Mouse (Mus musculus): ENCODE results near the gene Fam196b. TPM values are rescaled to one million over a fixed set of nuclear protein-coding genes. Genes with fewer than 3 reads are reported as not detected.

Gene Fam196b
- not detected for total RNA-seq (2021)

DNA sequence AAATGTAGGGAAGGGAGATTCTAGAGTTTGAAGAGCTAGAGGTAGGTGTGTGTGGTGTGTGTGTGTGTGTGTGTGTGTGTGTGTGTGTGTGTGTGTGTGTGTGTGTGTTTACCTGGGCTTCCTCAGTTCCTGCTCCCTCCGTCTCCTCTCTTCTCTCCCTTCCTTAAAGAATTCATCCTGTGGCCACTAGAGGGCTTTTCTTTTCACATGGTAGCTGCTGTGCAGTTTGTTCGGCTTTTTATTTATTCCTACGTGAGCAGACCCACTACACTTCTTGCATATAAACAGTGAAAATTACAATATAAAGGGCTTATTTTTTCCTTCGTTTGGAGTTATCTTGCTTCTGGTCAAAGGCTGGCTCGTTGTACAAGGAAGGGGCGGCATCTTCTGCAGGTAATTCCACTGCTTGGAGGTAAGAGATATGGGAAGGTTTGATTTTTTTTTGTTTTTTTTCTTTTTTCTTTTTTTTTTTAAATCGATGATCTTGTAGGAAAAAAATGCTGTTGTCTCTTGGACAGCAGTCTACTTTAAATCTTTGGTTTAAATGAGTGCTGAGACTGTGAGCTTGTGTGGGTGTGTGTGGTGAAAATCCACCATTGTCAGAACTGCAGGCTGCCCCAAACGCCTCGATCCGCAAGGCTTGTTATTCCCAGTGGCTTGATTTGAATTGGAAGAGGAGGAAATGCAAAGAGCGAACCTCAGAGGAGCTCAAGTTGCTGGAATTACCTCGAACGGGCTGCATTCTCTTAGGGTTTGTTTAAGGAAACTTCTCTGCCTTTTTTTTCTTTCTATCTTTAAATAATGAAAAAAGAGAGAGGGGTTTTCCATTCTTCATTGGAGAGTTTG, at the start of gene Fam196b:
Gene Fam196b, plus strand, starts transcription at position 289 of the 846 bp plus-strand sequence.
- DNase-seq (ENCODE audit: low spot score), result no peak
- intact Hi-C loops (cut with DNase I), result no loop called here

DNA sequence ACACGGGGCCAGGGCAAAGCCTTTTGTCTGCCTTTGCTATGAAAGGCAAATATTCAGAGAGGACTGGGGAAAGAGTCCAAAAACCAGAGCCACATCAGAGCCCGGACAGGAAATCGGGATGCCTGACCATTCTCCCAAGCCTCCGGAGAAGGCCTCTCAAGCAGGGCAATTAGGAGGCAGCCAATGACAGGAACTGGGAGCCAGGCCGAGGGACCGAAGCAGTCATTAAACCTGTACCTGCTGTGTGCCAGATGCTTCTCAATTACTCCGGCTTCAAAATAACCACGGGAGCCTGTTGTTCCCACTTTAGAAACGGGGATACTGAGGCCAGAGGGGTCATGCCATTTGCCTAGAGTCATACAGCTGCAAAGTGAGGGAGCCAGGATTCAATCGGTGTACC, 42.6 kb upstream of the Fam196b start:
- no peak for DNase-seq (ENCODE audit: low spot score)
- intact Hi-C loops (cut with DNase I), result no loop called here

DNA sequence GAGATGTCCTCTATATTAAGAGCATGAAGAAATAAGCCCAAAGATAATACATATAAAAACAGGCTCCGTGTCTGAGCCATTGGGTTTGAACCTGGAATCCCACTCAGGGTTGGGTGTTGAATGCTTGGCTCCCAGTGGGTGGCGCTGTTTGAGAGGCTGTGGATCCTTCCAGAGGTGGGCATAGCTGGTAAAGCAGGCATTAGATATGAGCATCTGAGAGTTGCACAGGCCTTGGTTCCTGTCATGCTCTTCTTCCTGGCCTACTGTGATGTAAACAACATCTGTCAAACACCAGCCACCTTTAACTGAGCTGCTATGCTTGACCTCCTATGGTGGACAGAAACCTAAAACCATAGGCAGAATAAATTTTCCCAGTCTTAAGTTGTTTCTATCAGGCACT, 38.7 kb upstream of the Fam196b start:
- intact Hi-C loops (cut with DNase I), result no loop called here
- no peak for DNase-seq (ENCODE audit: low spot score)

DNA sequence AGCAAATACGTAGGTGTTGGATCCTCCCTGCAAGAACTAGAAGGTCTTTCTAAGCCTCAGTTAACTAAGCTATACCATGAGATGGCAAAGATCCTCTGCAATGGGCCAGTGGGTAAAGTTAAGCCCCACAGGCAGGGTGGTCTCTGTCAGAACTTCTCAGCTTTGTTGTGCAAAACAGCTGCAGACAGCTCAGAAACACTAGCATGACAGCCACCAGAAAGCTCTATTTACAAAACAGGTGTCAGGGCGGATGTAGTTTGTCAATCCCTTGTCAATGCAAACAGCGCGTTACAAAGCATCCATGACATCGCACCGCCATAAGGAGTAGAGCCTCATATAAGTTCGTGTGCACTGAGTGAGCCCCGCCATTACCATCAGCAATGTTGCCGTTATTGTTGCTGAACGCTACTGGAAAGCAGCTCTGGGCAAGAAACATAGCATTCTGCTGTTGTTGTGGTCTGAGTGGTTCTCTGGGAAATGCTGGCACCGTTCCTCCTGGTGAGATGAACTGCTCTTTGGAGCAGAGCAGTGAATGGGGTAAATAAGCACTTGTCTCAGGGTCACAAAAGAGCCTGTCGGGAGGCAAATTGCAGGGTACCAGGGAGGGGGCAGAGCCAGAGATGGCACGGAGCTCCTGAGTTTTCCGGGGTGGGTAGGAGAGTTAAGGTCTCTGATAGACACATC, 38.1 kb upstream of the Fam196b start:
- intact Hi-C loops (cut with DNase I), result no loop called here
- DNase-seq (ENCODE audit: low spot score), result no peak

DNA sequence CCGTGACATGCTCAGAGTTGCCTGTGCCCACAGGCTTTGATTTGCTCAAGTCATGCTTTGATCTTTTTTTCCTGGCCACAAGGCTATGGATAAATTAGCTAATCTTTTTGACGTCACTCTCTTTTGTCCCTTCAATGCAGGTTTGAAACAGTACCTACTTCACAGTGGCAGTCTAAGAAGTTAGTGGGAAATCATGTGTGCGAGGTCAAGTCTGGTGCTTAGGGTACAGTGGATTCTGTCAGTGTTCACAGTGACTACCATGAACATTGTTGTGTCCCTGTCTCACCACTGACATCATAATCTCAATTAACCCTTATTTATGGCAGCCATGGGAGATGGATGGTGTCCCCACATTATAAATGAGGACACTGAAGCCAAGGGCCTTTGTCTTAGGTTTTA, 37.6 kb upstream of the Fam196b start:
- DNase-seq (ENCODE audit: low spot score), result no peak
- intact Hi-C loops (cut with DNase I), result no loop called here

DNA sequence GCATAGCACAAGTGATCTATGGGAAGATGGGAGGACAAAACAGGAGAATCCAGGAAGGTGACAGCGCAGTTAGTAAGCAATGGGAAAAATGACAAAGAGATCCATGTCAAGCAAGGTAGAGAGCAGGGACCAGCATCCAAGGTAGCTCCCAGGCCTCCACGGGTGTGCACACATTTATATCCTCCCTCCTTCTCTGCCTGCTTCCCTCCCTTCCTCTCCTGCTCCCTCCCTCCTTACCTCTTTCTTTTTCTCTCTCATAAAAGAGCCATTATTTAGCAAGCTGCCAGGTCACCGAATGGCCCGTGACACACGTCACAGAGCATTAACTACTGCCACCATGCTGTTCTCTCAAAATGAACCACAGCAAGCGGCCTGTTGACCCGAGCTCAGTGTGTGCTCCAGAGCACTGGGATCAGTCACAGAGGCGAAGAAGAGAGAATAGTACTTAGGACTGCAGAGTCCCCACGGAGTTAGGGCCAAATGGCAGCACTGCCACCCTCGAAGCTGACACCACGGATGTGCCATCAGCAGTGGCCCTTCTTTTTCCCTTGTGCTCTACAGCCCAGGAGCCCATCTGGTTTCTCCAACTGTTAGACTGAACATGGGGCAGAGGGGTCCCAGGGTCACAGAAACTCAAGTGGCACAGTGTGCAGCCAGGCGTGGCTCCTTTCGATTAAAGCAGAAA, 30.4 kb upstream of the Fam196b start:
- intact Hi-C loops (cut with DNase I), result no loop called here
- no peak for DNase-seq (ENCODE audit: low spot score)

DNA sequence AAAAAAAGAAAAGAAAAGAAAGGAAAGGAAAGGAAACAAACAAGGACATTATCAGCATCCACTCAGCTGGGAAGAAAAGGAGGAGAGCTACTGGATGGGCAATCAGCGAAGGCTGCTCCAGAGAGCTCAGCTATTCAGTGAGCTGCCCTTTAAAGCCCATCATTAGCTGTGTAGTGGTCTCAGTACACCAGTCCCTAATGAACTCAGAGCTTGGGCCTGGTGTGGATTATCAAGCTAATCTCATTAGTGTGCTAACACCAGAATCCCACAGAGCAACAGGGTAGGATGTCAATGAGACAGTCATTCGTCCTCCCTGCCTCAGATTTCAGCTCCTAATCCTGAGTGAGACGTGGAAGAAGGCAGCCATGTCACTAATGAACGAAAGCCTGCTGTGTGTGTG, 24.4 kb upstream of the Fam196b start:
- intact Hi-C loops (cut with DNase I), result no loop called here
- DNase-seq (ENCODE audit: low spot score), result no peak

DNA sequence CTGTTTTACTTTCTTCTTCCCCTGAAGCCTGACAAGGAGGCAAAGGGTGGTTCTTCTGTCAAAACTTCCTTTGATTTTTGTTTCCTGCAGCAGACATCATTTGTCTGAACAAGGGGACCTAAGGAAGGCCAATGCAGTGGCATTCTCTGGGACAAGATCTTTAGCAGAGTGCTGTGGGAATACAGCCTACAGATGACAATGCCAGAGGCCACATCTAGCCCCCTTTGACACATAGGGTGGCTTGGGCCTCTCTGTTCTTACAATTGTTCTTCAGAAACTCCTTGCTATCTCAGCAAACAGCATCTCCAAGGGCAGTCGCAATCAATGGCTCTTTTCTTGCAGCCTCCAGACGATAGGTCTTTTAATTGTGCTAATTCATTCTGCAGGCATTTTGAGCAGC, 23.9 kb upstream of the Fam196b start:
- DNase-seq (ENCODE audit: low spot score), result no peak
- intact Hi-C loops (cut with DNase I), result no loop called here

DNA sequence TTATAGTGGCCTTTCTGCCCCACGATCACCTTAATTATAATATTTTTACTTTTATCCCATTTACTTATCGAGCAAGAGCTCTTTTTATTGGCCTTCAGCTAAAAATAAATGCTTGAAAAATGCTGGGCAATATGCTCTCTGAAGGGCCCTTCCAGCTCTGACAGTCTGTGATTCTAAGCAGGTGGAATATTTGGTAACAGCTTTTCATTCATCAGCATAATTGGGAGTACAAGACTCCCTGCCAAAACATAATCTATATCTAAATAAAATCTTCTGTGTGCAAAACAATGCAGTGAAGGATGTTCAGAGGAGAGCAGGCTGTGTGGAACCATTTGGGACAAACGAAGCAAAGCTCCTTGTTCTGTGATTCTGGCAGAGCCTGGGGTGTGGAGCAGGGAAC, 23.3 kb upstream of the Fam196b start:
- intact Hi-C loops (cut with DNase I), result no loop called here
- DNase-seq (ENCODE audit: low spot score), result no peak

DNA sequence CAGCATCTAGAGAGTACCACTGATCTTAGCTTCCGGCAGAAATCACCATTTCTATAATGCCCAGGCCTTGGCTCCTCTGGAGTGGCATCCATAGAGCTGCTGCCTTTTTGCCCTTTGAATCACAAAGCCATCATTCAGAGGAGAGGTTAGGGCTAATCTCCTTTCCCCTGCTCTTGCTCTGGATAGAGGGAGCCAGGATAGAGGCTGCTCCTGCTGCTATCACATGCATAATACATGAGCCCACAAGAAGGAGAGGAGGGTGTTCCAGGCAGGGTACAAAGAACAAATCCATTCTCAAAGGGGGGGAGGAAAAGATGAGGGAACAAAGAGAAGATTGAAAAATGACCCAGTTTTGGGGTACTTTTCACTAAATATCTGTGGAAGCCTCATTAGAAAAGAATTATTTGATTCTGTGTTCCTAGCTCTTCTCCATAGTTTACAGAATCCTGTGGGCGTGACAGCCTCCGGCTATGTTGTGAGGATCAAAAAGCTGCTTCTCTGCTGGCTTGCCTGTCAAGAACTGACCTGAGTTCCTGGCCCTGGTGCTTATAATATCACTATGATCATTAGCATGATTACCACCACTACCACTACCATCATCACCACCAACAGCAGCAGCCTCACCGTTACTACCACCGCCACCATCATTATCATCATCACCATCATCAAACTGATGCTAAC, 16.8 kb upstream of the Fam196b start:
- no peak for DNase-seq (ENCODE audit: low spot score)
- intact Hi-C loops (cut with DNase I), result no loop called here

DNA sequence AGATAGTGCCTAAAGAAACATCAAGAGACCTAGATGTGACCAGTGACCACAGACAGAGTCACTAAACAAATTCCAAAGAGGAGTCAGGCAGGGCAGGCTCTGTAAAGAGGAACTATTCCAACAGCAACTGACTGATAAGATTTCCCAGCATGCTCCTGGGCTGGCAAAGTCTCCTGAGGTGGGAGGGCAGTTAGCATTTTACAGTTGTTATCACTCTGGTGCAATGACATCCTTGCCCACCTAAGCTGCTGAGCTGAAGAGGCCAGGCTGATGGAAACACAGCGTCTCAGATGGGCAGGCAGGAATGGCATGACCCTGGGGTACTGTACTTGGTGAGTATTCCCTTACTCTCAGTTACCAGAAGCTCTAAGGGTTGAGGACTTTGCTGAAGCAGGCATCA, 15.1 kb upstream of the Fam196b start:
- intact Hi-C loops (cut with DNase I), result no loop called here
- DNase-seq (ENCODE audit: low spot score), result no peak

DNA sequence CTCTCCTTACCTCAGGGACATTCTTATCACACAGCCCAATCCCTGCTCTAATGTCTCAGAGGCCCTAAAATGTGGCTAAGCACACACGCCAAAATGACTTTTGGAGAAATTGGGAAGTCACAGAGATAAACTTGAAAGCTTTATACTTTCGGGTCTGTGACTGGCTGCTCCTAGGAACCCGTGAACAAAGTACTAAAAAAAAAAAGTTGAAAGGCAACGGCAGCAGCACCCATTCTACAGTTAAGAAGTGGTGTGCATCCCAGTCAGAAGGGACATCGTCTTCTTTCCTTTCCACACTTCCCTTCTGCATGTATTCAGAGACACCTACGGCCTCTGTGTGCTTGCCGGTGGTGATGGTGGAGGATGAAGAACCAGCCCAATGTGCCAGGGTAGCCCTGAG, 14.6 kb upstream of the Fam196b start:
- no peak for DNase-seq (ENCODE audit: low spot score)
- intact Hi-C loops (cut with DNase I), result no loop called here

DNA sequence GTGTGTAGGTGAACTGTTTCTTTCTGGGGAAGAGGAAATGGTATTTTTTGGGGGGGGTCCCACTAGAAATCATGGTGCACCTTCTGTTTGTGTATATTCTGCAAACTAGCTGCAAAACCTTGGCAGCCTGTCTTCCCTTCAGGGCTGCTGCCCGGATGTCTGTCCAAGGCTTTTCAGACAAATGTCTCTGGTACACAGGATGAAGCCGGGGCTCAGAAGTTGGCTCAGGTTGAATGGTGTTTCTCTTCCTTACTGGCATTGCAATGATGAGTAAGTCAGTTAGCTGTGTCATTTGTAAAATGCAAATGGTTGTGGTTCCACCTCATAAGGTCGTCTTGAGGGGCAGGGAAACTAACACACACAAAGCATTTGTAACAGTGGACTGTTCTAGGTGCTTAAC, 8.4 kb upstream of the Fam196b start:
- DNase-seq (ENCODE audit: low spot score), result no peak
- intact Hi-C loops (cut with DNase I), result no loop called here

DNA sequence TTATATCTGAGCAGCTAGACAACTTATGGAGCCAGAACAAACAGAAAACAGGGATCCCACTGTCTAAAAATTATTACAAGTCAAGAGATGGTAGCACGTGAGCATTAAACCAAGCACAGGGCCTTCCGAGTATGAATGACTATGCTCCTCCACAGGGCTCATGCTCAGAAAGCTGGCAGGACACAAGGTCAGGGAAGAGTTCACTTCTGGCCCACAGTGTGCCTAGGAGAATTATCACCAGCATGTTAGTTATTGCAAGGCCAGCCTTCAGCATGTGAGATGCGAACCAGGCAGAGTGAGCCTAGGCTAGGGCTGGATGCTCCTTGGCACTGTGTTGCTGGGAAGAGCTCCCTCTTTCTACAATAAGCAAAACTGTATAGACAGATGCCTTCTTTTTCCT, 5.9 kb upstream of the Fam196b start:
- DNase-seq (ENCODE audit: low spot score), result no peak
- intact Hi-C loops (cut with DNase I), result no loop called here

DNA sequence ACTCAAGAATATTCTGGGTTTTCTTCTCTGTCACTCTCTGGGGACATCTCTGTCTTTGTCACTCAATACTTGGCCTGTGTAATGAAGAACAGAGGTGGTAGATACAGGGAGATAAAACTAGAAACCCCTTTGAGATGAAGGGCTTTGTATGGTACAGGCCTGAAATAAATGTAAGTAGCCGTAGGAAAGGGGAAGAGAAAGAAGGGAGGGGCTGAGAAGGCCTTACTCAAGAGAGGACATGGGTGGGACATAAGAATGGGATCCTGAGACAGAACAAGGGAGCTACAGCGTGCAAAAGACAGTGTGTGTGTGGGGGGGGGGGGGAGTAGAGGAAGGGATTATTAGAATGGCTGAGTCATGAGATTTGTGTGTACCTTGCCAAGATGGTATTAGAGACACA, 5.3 kb upstream of the Fam196b start:
- intact Hi-C loops (cut with DNase I), result no loop called here
- no peak for DNase-seq (ENCODE audit: low spot score)

DNA sequence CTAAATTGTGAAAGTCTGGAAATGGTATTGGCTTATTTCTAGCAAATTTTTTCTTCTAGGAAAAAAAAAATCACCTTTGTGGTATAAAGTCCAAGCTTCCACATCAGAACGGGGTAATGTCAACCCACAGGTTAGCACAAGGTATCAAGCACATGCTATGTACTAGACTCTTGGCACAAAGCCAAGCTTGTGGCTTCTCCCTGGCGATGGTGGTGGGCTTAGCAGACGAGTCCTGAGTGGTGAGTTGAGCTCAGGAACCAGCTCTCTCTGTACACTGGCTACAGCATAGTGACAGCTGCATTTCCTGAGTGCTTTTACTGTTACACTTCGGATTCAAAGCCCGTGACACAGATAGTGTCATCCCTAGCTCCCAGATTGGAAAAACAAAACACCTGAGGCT, 2.9 kb upstream of the Fam196b start:
- DNase-seq (ENCODE audit: low spot score), result no peak
- intact Hi-C loops (cut with DNase I), result loop anchor here (2.0 kb wide), 1 partner anchor 503 kb away; no protein-coding TSS in a partner anchor

DNA sequence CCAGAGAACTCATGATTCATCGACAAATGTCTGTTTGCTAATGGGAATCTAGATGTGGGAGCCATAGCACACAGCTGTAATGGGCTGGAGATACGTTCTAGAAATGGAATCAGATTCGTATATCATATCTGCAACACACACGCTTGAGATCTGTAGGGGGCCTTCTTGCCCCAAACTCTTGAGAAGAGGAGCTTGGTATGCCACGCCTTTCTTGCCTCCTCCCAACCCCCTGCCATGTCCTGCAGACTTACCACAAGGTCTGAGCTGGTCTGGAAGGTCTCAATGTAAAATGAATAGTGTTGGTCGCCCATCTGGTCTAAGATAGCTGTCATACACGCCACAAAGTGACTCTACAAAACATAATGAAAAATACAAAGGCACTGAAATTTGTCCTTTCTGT, 2.4 kb upstream of the Fam196b start:
- DNase-seq (ENCODE audit: low spot score), result no peak
- intact Hi-C loops (cut with DNase I), result loop anchor here (2.0 kb wide), 1 partner anchor 503 kb away; no protein-coding TSS in a partner anchor

DNA sequence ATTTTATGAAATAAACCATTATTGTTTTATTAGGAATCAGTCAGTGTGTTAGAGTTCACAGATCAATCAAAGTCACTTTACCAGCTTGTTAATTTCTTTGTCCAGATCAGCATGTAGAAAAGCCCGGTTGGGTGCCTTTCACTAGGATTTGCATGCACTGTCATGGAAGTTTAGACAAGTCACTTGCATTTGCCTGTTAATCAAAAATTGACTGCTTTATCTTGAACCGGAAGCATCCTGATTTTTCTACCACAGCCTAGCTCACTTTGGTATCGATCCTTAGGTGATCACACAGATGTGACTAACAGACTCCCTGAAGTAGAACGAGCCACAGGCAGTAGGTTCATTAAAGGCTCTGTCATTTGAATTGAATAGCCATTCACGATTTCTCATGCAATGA, 761 bp downstream of the Fam196b start:
- intact Hi-C loops (cut with DNase I), result no loop called here
- no peak for DNase-seq (ENCODE audit: low spot score)

DNA sequence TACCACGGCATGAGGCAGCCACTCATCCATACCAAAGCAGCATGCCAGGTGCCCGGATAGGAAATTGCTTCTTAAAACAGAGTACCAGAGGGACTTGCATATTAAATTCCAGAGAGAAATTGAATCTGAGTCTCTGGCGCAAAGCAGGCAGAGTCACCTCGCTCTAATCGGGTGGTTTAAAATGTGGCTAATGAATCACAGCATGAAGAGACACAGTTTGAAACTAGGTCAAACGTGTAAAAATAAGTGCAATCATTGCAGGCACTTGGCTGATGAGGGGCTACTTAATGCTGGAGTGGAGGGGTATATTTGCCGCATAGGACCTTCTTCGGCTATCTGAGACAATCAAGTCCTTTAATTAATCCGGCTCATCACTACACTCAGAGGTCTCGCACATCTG, 1.6 kb downstream of the Fam196b start:
- no peak for DNase-seq (ENCODE audit: low spot score)
- intact Hi-C loops (cut with DNase I), result no loop called here

DNA sequence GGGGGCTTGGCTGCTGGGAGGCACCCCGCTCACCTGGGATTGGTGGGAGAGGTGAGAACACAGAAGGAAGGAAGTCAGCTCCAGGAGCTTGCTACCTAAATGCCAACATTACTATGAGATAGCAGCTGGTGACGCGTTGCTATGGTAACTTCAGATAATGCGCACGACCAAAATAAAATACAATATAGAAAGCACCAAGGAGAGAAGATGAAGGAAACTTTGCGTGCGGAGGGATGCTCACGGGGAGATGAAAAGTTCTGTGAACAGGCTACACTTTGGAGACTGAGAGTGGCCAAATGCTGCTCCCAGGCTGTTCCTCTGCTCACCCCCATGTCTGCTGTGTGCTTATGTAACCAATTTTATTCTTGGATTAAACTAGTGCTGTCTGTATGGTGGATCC, 2.4 kb downstream of the Fam196b start:
- intact Hi-C loops (cut with DNase I), result no loop called here
- DNase-seq (ENCODE audit: low spot score), result no peak

DNA sequence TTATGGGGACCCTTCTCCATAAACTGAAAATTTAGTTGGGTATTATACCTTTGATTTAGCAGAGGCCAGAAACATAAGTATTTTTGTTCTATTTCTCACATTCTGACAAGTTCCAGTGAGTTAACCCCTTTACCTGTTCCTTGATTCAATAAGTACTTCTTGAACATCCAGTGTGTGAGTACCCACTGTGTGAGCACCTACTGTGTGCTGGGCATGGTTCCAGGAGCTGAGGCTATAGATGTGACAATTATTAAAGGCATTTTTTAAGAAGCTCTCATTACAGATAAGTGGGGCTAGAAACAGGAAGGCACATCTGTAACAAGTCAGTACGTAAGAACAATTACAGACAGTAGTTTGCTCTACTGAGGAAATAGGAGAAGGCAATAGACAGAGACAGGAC, 4.7 kb downstream of the Fam196b start:
- intact Hi-C loops (cut with DNase I), result no loop called here
- DNase-seq (ENCODE audit: low spot score), result no peak
